Mouse (Mus musculus) embryonic facial prominence, embryonic 10.5 days (tissue): ENCODE data around the gene Jazf1. TPM values are rescaled to one million over a fixed set of nuclear protein-coding genes. Genes with fewer than 3 reads are reported as not detected.

Experiments
- DNase-seq: peaks from one replicate; pipeline ENCODE4 v3.0.0-alpha.2; 2017; ENCODE audit warnings: low spot score
- H3K27ac ChIP-seq: fragments of 300-500 bp; sonication (generic); replicated peaks from 2 replicates; pipeline ENCODE4 v1.5.1; 2016; ENCODE audit warnings: mild to moderate bottlenecking
- H3K27me3 ChIP-seq: fragments of 300-500 bp; sonication (generic); replicated peaks from 2 replicates; pipeline ENCODE4 v1.6.1; 2016; ENCODE audit warnings: low read depth, mild to moderate bottlenecking; ENCODE audit not compliant: poor library complexity, severe bottlenecking
- H3K36me3 ChIP-seq: fragments of 300-500 bp; sonication (generic); replicated peaks from 2 replicates; pipeline ENCODE4 v1.6.1; 2016; ENCODE audit warnings: mild to moderate bottlenecking, moderate library complexity
- H3K4me1 ChIP-seq: fragments of 300-500 bp; sonication (generic); 2 replicates; pipeline ENCODE4 v1.6.1; 2016
- H3K4me3 ChIP-seq: fragments of 300-500 bp; sonication (generic); 2 replicates; pipeline ENCODE4 v1.5.1; 2016; ENCODE audit warnings: mild to moderate bottlenecking, moderate library complexity
- H3K9me3 ChIP-seq: fragments of 300-500 bp; sonication (generic); 2 replicates; pipeline ENCODE4 v1.6.1; 2016; ENCODE audit warnings: mild to moderate bottlenecking
- WGBS: fragments of 180-500 bp; shearing (Covaris S2); methylation state at CpG from one replicate; pipeline ENCODE4 v1.1.7; 2016; 5-methylcytosine and 5-hydroxymethylcytosine counted together
- polyA plus RNA-seq: library from polyadenylated mRNA; unstranded; fragments of >200 nt; fragmentation: Nextera tagmentation; extraction: Ambion mirVana; gene quantifications from 2 replicates; pipeline ENCODE4 v1.2.1, GENCODE M21; 2016

Jazf1 gene
- polyA plus RNA-seq, 1 experiment from 2014 or later: 3.0 TPM

- no peaks in the 10 kb centered on the region for H3K36me3 ChIP-seq
- H3K4me1 ChIP-seq: 0 out of 2 replicates have a peak, but pooled peaks cover 4% of the 10 kb centered on the region
- no peaks in the 10 kb centered on the region for H3K9me3 ChIP-seq
- H3K27ac ChIP-seq: no peak overlapping the region
- WGBS: 89% methylated on average over 2 of the region's 2 CpGs
- DNase-seq: no peak
- no peaks in the 10 kb centered on the region for H3K27me3 ChIP-seq
- no peak overlapping the region for H3K4me3 ChIP-seq
Observed at GRCm38 (mm10) chr6:53045501-53045900, 22.9 kb downstream of the Jazf1 start.

DNA sequence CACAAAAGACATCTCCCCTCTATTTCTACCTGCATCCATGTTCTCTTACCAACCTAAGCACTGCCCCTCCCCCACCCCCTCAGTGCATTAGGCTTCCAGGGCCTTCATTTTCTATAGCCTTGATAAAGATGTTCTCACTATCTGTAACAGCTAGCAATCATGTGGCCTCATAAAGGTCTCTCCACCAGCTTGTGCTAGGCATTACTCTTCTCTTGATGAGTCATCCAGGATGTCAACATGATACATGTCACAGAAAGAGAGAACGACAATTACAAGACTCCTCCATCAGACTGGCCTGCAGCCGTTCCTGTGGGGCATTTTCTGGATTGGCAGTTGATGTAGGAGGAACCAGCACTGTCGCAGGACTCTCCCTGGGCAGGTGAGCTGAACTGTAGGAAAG, 30.3 kb downstream of the Jazf1 start:
- no peak overlapping the region for H3K27ac ChIP-seq
- H3K9me3 ChIP-seq: no peaks in the 10 kb centered on the region
- WGBS: 79% methylated on average over 3 of the region's 3 CpGs
- H3K4me3 ChIP-seq: no peak overlapping the region
- 0 out of 2 replicates have a peak, but pooled peaks cover 3% of the 10 kb centered on the region for H3K4me1 ChIP-seq
- no peaks in the 10 kb centered on the region for H3K36me3 ChIP-seq
- H3K27me3 ChIP-seq: no peaks in the 10 kb centered on the region
- DNase-seq: no peak

GRCm38 (mm10) chr6:53034362-53035011, 33.9 kb downstream of the Jazf1 start:
- Histone ChIP-seq H3K4me3 (no peak overlapping the region), H3K36me3 (no peaks in the 10 kb centered on the region), H3K4me1 (peaks cover 23% of the 10 kb centered on the region), H3K9me3 (no peaks in the 10 kb centered on the region), H3K27ac (no peak overlapping the region), H3K27me3 (no peaks in the 10 kb centered on the region)
- 81% methylated on average over 6 of the region's 6 CpGs for WGBS
- no peak for DNase-seq

DNA sequence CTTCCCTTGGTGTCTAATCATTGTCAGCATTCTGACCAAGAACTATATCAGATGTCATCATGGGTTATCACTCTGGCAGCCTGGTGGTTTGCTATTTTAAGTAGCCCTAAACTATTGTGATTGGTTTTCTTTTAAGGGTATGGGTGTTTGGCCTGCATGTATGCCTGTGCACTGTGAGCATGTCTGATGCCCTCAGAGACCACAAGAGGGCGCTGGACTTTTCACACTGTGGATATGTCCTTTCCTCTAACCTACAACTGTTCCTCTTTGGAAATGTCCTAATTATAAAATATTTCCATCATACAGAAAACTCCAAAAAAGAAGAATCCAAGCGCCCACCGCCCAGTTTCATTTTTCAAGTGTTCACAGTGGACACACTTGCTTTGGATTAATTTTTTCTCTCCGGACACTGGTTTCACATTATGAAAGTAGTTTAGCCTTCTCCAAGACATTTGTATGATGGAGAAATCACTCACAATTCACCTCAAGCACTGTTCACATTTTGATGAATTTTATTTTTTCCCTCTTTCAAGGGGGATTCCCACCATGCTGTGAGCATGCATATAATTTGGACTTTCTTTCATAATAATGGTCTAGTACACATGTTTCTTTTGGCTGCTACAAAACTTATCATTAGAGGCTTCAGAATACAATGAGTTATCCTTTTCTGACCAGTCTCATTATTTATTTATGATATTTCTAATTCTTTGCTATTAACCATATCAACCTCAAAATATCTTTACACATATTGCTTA, 35.5 kb downstream of the Jazf1 start:
- peaks cover 23% of the 10 kb centered on the region for H3K4me1 ChIP-seq
- WGBS: 69% methylated on average over 4 of the region's 4 CpGs
- no peaks in the 10 kb centered on the region for H3K36me3 ChIP-seq
- peak; percentile 25 for DNase-seq
- no peaks in the 10 kb centered on the region for H3K27me3 ChIP-seq
- no peak overlapping the region for H3K4me3 ChIP-seq
- H3K27ac ChIP-seq: no peak overlapping the region
- H3K9me3 ChIP-seq: no peaks in the 10 kb centered on the region

GRCm38 (mm10) chr6:53022069-53022468, 46.4 kb downstream of the Jazf1 start:
- peaks cover 18% of the 10 kb centered on the region for H3K4me1 ChIP-seq
- 93% methylated on average over 2 of the region's 2 CpGs for WGBS
- H3K27me3 ChIP-seq: no peaks in the 10 kb centered on the region
- no peaks in the 10 kb centered on the region for H3K9me3 ChIP-seq
- H3K4me3 ChIP-seq: no peak overlapping the region
- no peak for DNase-seq
- no peak overlapping the region for H3K27ac ChIP-seq
- H3K36me3 ChIP-seq: no peaks in the 10 kb centered on the region

DNA sequence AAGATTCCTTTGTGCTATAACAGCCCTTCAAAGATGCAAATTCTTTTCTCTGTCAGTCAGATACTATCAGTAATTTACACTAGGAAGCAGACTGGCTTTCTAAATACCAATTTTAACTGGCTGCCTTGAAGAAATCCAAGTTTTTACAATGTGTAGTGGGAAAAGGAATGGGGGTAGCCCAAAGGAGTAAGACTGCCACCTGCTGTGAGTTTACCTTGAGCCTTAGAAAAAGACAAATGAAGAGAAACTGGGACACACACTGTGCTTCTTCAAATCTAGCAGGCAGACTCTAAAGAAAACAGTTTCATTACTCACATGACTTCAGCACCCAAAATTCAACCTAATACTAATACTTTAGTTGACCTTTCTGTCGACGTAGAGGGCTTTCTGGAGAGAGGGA, 47.4 kb downstream of the Jazf1 start:
- H3K4me3 ChIP-seq: no peak overlapping the region
- no peak for DNase-seq
- H3K36me3 ChIP-seq: no peaks in the 10 kb centered on the region
- peaks cover 18% of the 10 kb centered on the region for H3K4me1 ChIP-seq
- peak overlapping the region; percentile 11; the same call in 1 of the 2 replicates for H3K27ac ChIP-seq
- H3K27me3 ChIP-seq: no peaks in the 10 kb centered on the region
- WGBS: 55% methylated on average over 2 of the region's 2 CpGs
- no peaks in the 10 kb centered on the region for H3K9me3 ChIP-seq

- no peak overlapping the region for H3K27ac ChIP-seq
- 55% methylated on average over 4 of the region's 4 CpGs for WGBS
- H3K27me3 ChIP-seq: no peaks in the 10 kb centered on the region
- no peaks in the 10 kb centered on the region for H3K36me3 ChIP-seq
- DNase-seq: no peak
- peaks cover 18% of the 10 kb centered on the region for H3K4me1 ChIP-seq
- no peaks in the 10 kb centered on the region for H3K9me3 ChIP-seq
- no peak overlapping the region for H3K4me3 ChIP-seq
Observed at GRCm38 (mm10) chr6:53017357-53018205, 50.9 kb downstream of the Jazf1 start.

DNA sequence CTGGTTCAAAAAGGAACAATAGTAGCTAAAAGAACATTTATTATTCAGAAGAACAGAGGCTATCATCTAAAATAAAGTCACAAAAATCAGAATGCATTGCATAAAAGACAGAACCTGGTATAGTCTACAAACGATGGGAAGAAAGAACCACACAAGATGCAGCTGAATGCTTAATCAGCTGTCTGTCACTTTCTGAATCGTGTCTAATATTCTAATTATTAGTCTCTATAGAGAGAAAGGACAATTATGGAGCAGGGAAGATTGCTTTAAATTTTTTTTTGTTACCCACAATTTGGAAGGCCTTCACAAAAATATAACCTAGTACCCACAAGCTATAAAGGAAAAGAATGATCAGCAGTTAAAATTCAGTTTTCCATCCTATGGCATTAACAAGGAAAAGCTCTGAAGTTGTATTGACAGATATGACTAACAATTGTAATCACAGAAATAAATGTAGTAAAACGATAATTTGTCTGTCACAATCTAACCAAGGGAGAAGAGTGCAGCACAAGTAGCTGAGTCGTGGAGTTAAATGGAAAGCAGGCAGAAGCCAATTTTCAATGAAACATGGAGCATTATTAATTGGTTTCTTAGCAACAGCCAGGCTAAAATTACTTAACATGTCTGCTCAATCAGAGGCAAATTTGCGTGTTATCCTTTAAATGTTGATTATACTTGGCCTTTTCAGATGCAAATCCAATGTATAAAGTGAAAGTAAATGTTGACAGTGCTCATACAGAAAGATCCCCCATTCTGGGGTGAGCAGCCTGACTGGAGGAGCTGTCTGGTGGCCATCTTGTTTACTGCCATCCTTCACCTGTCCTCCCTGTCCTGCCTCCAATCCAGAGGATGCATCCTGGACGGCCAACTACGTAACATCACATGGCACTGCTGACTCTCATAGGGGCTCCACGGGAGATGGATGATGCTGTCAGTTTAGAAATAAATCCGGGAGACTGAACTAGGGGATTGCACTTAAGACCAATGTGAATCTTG, 53.7 kb downstream of the Jazf1 start:
- Histone ChIP-seq H3K27me3 (no peaks in the 10 kb centered on the region), H3K36me3 (no peaks in the 10 kb centered on the region), H3K4me1 (peaks cover under 1% of the 10 kb centered on the region; the same call in 1 of the 2 replicates), H3K4me3 (no peak overlapping the region), H3K9me3 (no peaks in the 10 kb centered on the region), H3K27ac (no peak overlapping the region)
- WGBS: 88% methylated on average over 9 of the region's 9 CpGs
- no peak for DNase-seq

DNA sequence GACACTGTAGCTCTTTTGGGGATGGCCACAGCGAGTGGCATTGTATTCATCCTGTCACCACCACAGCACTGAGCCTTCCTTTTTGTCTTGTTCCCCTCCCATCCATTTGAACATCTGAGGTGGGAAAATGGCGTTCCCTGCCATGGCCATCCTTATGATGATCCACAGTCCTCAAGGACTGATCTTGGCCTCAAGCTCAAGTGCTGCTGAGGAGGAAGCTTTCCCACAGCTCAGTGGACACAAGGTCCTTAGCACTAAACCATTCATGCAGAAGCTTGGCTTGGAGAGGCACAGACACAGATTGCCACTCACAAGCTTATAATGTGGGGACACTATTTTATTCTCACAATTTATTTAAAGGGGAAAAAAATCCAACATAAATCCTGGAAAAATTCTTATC, 58.1 kb downstream of the Jazf1 start:
- no peaks in the 10 kb centered on the region for H3K27me3 ChIP-seq
- no peak overlapping the region for H3K4me3 ChIP-seq
- 0 out of 2 replicates have a peak, but pooled peaks cover 8% of the 10 kb centered on the region for H3K4me1 ChIP-seq
- H3K9me3 ChIP-seq: no peaks in the 10 kb centered on the region
- WGBS: 84% methylated on average over 2 of the region's 2 CpGs
- H3K36me3 ChIP-seq: no peaks in the 10 kb centered on the region
- no peak overlapping the region for H3K27ac ChIP-seq
- no peak for DNase-seq

DNA sequence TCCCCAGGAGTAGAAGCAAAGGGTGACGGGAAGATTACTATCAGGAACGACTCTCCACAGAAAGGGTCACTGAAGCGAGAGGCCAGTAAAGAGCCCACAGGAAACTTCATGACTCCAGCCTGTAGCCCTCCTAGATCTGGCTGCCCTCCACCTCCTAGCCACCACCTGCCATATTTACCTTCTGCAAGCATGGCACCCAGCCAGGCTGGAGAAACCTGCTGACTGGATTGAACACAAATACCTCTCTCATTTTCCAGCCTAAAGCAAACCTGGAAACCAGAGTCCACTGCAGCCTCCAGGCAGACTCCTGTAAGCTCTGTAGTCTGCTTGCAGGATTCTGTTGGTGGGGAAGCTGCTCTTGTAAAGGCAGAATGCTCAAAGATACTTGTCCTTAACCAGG, 62.4 kb downstream of the Jazf1 start:
- Histone ChIP-seq H3K27ac (no peak overlapping the region), H3K4me1 (peaks cover 14% of the 10 kb centered on the region; the same call in 1 of the 2 replicates), H3K9me3 (no peaks in the 10 kb centered on the region), H3K4me3 (no peak overlapping the region), H3K36me3 (no peaks in the 10 kb centered on the region), H3K27me3 (no peaks in the 10 kb centered on the region)
- 64% methylated on average over 3 of the region's 3 CpGs for WGBS
- no peak for DNase-seq

DNA sequence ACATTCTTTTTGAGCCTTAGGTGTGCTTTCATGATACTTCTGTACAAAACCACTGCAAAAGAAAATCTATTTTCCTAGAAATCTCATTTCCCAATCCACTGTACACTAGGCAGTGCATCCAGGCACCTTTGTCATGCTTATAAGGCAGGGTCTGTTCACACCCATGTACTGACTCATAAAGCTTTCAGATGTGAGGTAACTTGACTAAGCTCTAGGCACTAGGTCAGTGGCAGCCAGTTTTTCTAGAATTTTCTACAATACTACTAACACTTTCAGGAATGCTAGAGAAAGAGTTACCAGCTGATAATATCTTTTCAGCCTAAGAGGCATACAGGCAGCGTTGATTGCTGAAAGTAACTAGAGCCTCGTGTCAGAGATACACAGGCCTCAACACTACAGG, 62.9 kb downstream of the Jazf1 start:
- Histone ChIP-seq H3K27me3 (no peaks in the 10 kb centered on the region), H3K4me1 (peaks cover 14% of the 10 kb centered on the region; the same call in 1 of the 2 replicates), H3K27ac (no peak overlapping the region), H3K36me3 (no peaks in the 10 kb centered on the region), H3K9me3 (no peaks in the 10 kb centered on the region), H3K4me3 (no peak overlapping the region)
- WGBS: 73% methylated on average over 2 of the region's 2 CpGs
- DNase-seq: no peak
